Mouse (Mus musculus) stomach, postnatal 0 days (tissue): ENCODE data around the gene Afp. TPM values are rescaled to one million over a fixed set of nuclear protein-coding genes. Genes with fewer than 3 reads are reported as not detected.

ENCODE experiments used
- ATAC-seq: fragments of 200-750 bp; cut with Nextera tagmentation; 2 replicates; pipeline ENCODE4 v1.8.0; 2017; ENCODE audit not compliant: low FRiP score, low TSS enrichment
- DNase-seq: peaks from one replicate; pipeline ENCODE4 v3.0.0-alpha.2; 2016; ENCODE audit warnings: low spot score
- H3K27ac ChIP-seq: fragments of 300-500 bp; sonication (generic); replicated peaks from 2 replicates; pipeline ENCODE4 v1.5.1; 2014; ENCODE audit warnings: mild to moderate bottlenecking, control low read depth
- H3K27me3 ChIP-seq: fragments of 300-500 bp; sonication (generic); 2 replicates; pipeline ENCODE4 v1.6.1; 2014; ENCODE audit warnings: low read length; ENCODE audit not compliant: control insufficient read depth, insufficient read depth
- H3K36me3 ChIP-seq: fragments of 300-500 bp; sonication (generic); 2 replicates; pipeline ENCODE4 v1.6.1; 2014; ENCODE audit warnings: low read length, mixed read lengths; ENCODE audit not compliant: control insufficient read depth, insufficient read depth
- H3K4me1 ChIP-seq: fragments of 300-500 bp; sonication (generic); replicated peaks from 2 replicates; pipeline ENCODE4 v1.6.1; 2014; ENCODE audit warnings: antibody characterized with exemption; ENCODE audit not compliant: control insufficient read depth, insufficient read depth
- H3K4me2 ChIP-seq: fragments of 300-500 bp; sonication (generic); replicated peaks from 2 replicates; pipeline ENCODE4 v1.6.1; 2014; ENCODE audit warnings: low read depth, mild to moderate bottlenecking, control low read depth, moderate library complexity
- H3K4me3 ChIP-seq: fragments of 300-500 bp; sonication (generic); 2 replicates; pipeline ENCODE4 v1.5.1; 2014; ENCODE audit warnings: low read depth, low read length, control low read depth
- H3K9ac ChIP-seq: fragments of 300-500 bp; sonication (generic); 2 replicates; pipeline ENCODE4 v1.6.1; 2014; ENCODE audit warnings: mild to moderate bottlenecking, low read length, control low read depth, mixed read lengths
- H3K9me3 ChIP-seq: fragments of 300-500 bp; sonication (generic); 2 replicates; pipeline ENCODE4 v1.6.1; 2016; ENCODE audit warnings: low read length; ENCODE audit not compliant: control insufficient read depth
- CTCF ChIP-seq: IDR thresholded peaks from 2 replicates; pipeline ENCODE4 v1.5.1; 2016; ENCODE audit warnings: antibody characterized with exemption, low read depth, mild to moderate bottlenecking, moderate library complexity
- EP300 ChIP-seq: optimal IDR thresholded peaks from 2 replicates; pipeline ENCODE3; 2016; ENCODE audit warnings: antibody characterized with exemption
- WGBS: fragments of 180-500 bp; shearing (Covaris S2); extraction: QIAGEN DNeasy Blood & Tissue Kit; methylation state at CpG from one replicate; pipeline ENCODE4 v1.1.7; 2014; 5-methylcytosine and 5-hydroxymethylcytosine counted together
- polyA plus RNA-seq: library from polyadenylated mRNA; unstranded; fragments of >200 nt; fragmentation: Nextera tagmentation; extraction: Ambion mirVana; gene quantifications from 2 replicates; pipeline ENCODE4 v1.2.1, GENCODE M21; 2015

The Afp gene
- polyA plus RNA-seq, 1 experiment from 2014 or later: 25.1 TPM

- no peak within 1 kb of the TSS for H3K9ac ChIP-seq
- DNase-seq (no peak), ATAC-seq (no peak)
- no peak within 1 kb of the TSS for H3K4me3 ChIP-seq
- no peaks in the 10 kb centered on the region for H3K9me3 ChIP-seq
- H3K36me3 ChIP-seq: no peaks in the 10 kb centered on the region
- no peaks in the 10 kb centered on the region for H3K27me3 ChIP-seq
- H3K4me1 ChIP-seq: no peaks in the 10 kb centered on the region
- H3K4me2 ChIP-seq: no peak within 1 kb of the TSS
- H3K27ac ChIP-seq: no peak within 1 kb of the TSS
- TF ChIP-seq CTCF: no peak
- WGBS: 81% methylated on average over 8 of the region's 8 CpGs
These were observed 29.9 kb upstream of the Afp start, which contains the start of gene Alb for GRCm38 (mm10) chr5:90460619-90461018. TSS of gene Alb (plus strand) at chr5:90460897.

- Histone ChIP-seq H3K27ac (no peak overlapping the region), H3K36me3 (no peaks in the 10 kb centered on the region), H3K27me3 (no peaks in the 10 kb centered on the region), H3K4me2 (no peak overlapping the region), H3K4me1 (no peaks in the 10 kb centered on the region), H3K9ac (no peak overlapping the region), H3K4me3 (no peak overlapping the region), H3K9me3 (no peaks in the 10 kb centered on the region)
- ATAC-seq: no peak
- DNase-seq: no peak
- no peak for TF ChIP-seq CTCF
- no peak for TF ChIP-seq EP300
- 64% methylated on average over 4 of the region's 4 CpGs for WGBS
These were observed 23.7 kb upstream of the Afp start for GRCm38 (mm10) chr5:90466806-90467205.

- Histone ChIP-seq H3K36me3 (no peaks in the 10 kb centered on the region), H3K4me2 (no peak overlapping the region), H3K27me3 (no peaks in the 10 kb centered on the region), H3K27ac (no peak overlapping the region), H3K9ac (no peak overlapping the region), H3K4me1 (no peaks in the 10 kb centered on the region), H3K4me3 (no peak overlapping the region), H3K9me3 (no peaks in the 10 kb centered on the region)
- no peak for ATAC-seq
- no peak for TF ChIP-seq CTCF
- no peak for TF ChIP-seq EP300
- 51% methylated on average over 6 of the region's 6 CpGs for WGBS
- peak; percentile 21 for DNase-seq
These were observed 23.3 kb upstream of the Afp start for GRCm38 (mm10) chr5:90467245-90467644.

GRCm38 (mm10) chr5:90470836-90471235, 19.7 kb upstream of the Afp start:
- Histone ChIP-seq H3K9ac (no peak overlapping the region), H3K36me3 (no peaks in the 10 kb centered on the region), H3K4me2 (no peak overlapping the region), H3K4me1 (no peaks in the 10 kb centered on the region), H3K9me3 (no peaks in the 10 kb centered on the region), H3K4me3 (no peak overlapping the region), H3K27me3 (no peaks in the 10 kb centered on the region), H3K27ac (no peak overlapping the region)
- DNase-seq: no peak
- TF ChIP-seq EP300: no peak
- no peak for TF ChIP-seq CTCF
- 57% methylated on average over 3 of the region's 3 CpGs for WGBS
- no peak for ATAC-seq

- no peaks in the 10 kb centered on the region for H3K27me3 ChIP-seq
- H3K9ac ChIP-seq: no peak overlapping the region
- no peak overlapping the region for H3K4me2 ChIP-seq
- ATAC-seq: no peak
- H3K27ac ChIP-seq: no peak overlapping the region
- DNase-seq: no peak
- H3K9me3 ChIP-seq: no peaks in the 10 kb centered on the region
- H3K36me3 ChIP-seq: no peaks in the 10 kb centered on the region
- H3K4me1 ChIP-seq: no peaks in the 10 kb centered on the region
- TF ChIP-seq EP300 (no peak), CTCF (no peak)
- WGBS: 93% methylated on average over 4 of the region's 4 CpGs
- no peak overlapping the region for H3K4me3 ChIP-seq
These were observed 16.6 kb upstream of the Afp start for GRCm38 (mm10) chr5:90473902-90474301.

- Histone ChIP-seq H3K4me3 (no peak overlapping the region), H3K36me3 (no peaks in the 10 kb centered on the region), H3K9ac (no peak overlapping the region), H3K4me2 (no peak overlapping the region), H3K9me3 (no peaks in the 10 kb centered on the region), H3K27ac (no peak overlapping the region), H3K4me1 (no peaks in the 10 kb centered on the region), H3K27me3 (no peaks in the 10 kb centered on the region)
- DNase-seq: no peak
- no peak for ATAC-seq
- 82% methylated on average over 5 of the region's 5 CpGs for WGBS
- TF ChIP-seq CTCF (no peak), EP300 (no peak)
These were observed 16.2 kb upstream of the Afp start for GRCm38 (mm10) chr5:90474369-90474768.
